Mouse (Mus musculus): ENCODE measurements around the gene Nat10.

The Nat10 gene

GRCm38 (mm10) chr2:103692810-103693209 lies 68.3 kb downstream of the Nat10 start:
- in situ Hi-C loops (cut with MboI, MseI), result loop anchor here (5.0 kb wide), 1 partner anchor 859 kb away; no protein-coding TSS in a partner anchor

- in situ Hi-C loops (cut with MboI, MseI), result loop anchor here (5.0 kb wide), 1 partner anchor 861 kb away; no protein-coding TSS in a partner anchor
Measured at GRCm38 (mm10) chr2:103691278-103691677, 69.8 kb downstream of the Nat10 start.

- in situ Hi-C loops (cut with MboI, MseI), result loop anchor here (5.0 kb wide), 1 partner anchor 861 kb away; no protein-coding TSS in a partner anchor
Measured at GRCm38 (mm10) chr2:103690828-103691227, 70.2 kb downstream of the Nat10 start.

- in situ Hi-C loops (cut with MboI, MseI), result loop anchor here (5.0 kb wide), 1 partner anchor 862 kb away; no protein-coding TSS in a partner anchor
Measured at GRCm38 (mm10) chr2:103690425-103690824, 70.6 kb downstream of the Nat10 start.

- in situ Hi-C loops (cut with MboI, MseI), result no loop called here
Measured at GRCm38 (mm10) chr2:103687888-103688287, 73.2 kb downstream of the Nat10 start.

- in situ Hi-C loops (cut with MboI, MseI), result no loop called here
Measured at GRCm38 (mm10) chr2:103687143-103687542, 73.9 kb downstream of the Nat10 start.

- in situ Hi-C loops (cut with MboI, MseI), result no loop called here
Measured at GRCm38 (mm10) chr2:103685581-103685980, 75.5 kb downstream of the Nat10 start.

- in situ Hi-C loops (cut with MboI, MseI), result no loop called here
Measured at GRCm38 (mm10) chr2:103684926-103685577, 76.0 kb downstream of the Nat10 start.

GRCm38 (mm10) chr2:103684431-103684830 lies 76.6 kb downstream of the Nat10 start:
- in situ Hi-C loops (cut with MboI, MseI), result no loop called here

- in situ Hi-C loops (cut with MboI, MseI), result no loop called here
Measured at GRCm38 (mm10) chr2:103682927-103683442, 78.1 kb downstream of the Nat10 start.

GRCm38 (mm10) chr2:103682261-103682722 lies 78.8 kb downstream of the Nat10 start:
- in situ Hi-C loops (cut with MboI, MseI), result no loop called here

- in situ Hi-C loops (cut with MboI, MseI), result no loop called here
Measured at GRCm38 (mm10) chr2:103681149-103681548, 79.9 kb downstream of the Nat10 start.

GRCm38 (mm10) chr2:103680364-103681110 lies 80.5 kb downstream of the Nat10 start:
- in situ Hi-C loops (cut with MboI, MseI), result no loop called here

GRCm38 (mm10) chr2:103678433-103678832 lies 82.6 kb downstream of the Nat10 start:
- in situ Hi-C loops (cut with MboI, MseI), result loop anchor here (10.0 kb wide), 1 partner anchor 64 kb away; no protein-coding TSS in a partner anchor

- in situ Hi-C loops (cut with MboI, MseI), result loop anchor here (10.0 kb wide), 1 partner anchor 63 kb away; no protein-coding TSS in a partner anchor
Measured at GRCm38 (mm10) chr2:103677614-103678369, 83.3 kb downstream of the Nat10 start.

GRCm38 (mm10) chr2:103676808-103677207 lies 84.3 kb downstream of the Nat10 start:
- in situ Hi-C loops (cut with MboI, MseI), result loop anchor here (10.0 kb wide), 1 partner anchor 62 kb away; no protein-coding TSS in a partner anchor

- in situ Hi-C loops (cut with MboI, MseI), result loop anchor here (10.0 kb wide), 1 partner anchor 61 kb away; no protein-coding TSS in a partner anchor
Measured at GRCm38 (mm10) chr2:103675391-103675790, 85.7 kb downstream of the Nat10 start.

GRCm38 (mm10) chr2:103673609-103674008 lies 87.5 kb downstream of the Nat10 start:
- in situ Hi-C loops (cut with MboI, MseI), result loop anchor here (5.0 to 25.0 kb wide), 3 partner anchors 36 to 1189 kb away; partner anchors contain the start of gene Ccdc73

- in situ Hi-C loops (cut with MboI, MseI), result loop anchor here (5.0 to 25.0 kb wide), 3 partner anchors 35 to 1190 kb away; partner anchors contain the start of gene Ccdc73
Measured at GRCm38 (mm10) chr2:103672573-103673119, 88.4 kb downstream of the Nat10 start.
